Mouse (Mus musculus) intestine, embryonic 14.5 days (tissue): ENCODE results near the gene Iqschfp. TPM values are rescaled to one million over a fixed set of nuclear protein-coding genes. Genes with fewer than 3 reads are reported as not detected.

Experiments used
- ATAC-seq: fragments of 200-750 bp; cut with Nextera tagmentation; replicated peaks from 2 replicates; pipeline ENCODE4 v1.8.0; 2017; ENCODE audit warnings: low read depth, moderate number of reproducible peaks, moderate TSS enrichment, moderate library complexity; ENCODE audit not compliant: low FRiP score, low TSS enrichment
- DNase-seq: peaks from one replicate; pipeline ENCODE4 v3.0.0-alpha.2; 2018; ENCODE audit warnings: low spot score
- H3K27ac ChIP-seq: fragments of 300-500 bp; sonication (generic); 2 replicates; pipeline ENCODE4 v1.5.1; 2014; ENCODE audit warnings: low read depth, mild to moderate bottlenecking, control low read depth
- H3K27me3 ChIP-seq: fragments of 300-500 bp; sonication (generic); replicated peaks from 2 replicates; pipeline ENCODE4 v1.6.1; 2014; ENCODE audit warnings: low read length, control low read depth; ENCODE audit not compliant: control insufficient read depth, insufficient read depth
- H3K36me3 ChIP-seq: fragments of 300-500 bp; sonication (generic); 2 replicates; pipeline ENCODE4 v1.6.1; 2014; ENCODE audit warnings: low read length, control low read depth; ENCODE audit not compliant: control insufficient read depth, insufficient read depth
- H3K4me1 ChIP-seq: fragments of 300-500 bp; sonication (generic); replicated peaks from 2 replicates; pipeline ENCODE4 v1.6.1; 2014; ENCODE audit warnings: low read length, control low read depth, mixed read lengths; ENCODE audit not compliant: control insufficient read depth, insufficient read depth
- H3K4me2 ChIP-seq: fragments of 300-500 bp; sonication (generic); 2 replicates; pipeline ENCODE4 v1.6.1; 2014; ENCODE audit warnings: low read length
- H3K4me3 ChIP-seq: fragments of 300-500 bp; sonication (generic); 2 replicates; pipeline ENCODE4 v1.5.1; 2014; ENCODE audit warnings: low read depth, low read length, control low read depth, mixed read lengths
- H3K9ac ChIP-seq: fragments of 300-500 bp; sonication (generic); 2 replicates; pipeline ENCODE4 v1.6.1; 2014; ENCODE audit warnings: mild to moderate bottlenecking, low read length
- H3K9me3 ChIP-seq: fragments of 300-500 bp; sonication (generic); 2 replicates; pipeline ENCODE4 v1.6.1; 2016; ENCODE audit warnings: low read length, control low read depth; ENCODE audit not compliant: control insufficient read depth
- WGBS: fragments of 180-500 bp; shearing (Covaris S2); extraction: QIAGEN DNeasy Blood & Tissue Kit; methylation state at CpG from one replicate; pipeline ENCODE4 v1.1.7; 2014; 5-methylcytosine and 5-hydroxymethylcytosine counted together
- polyA plus RNA-seq: library from polyadenylated mRNA; unstranded; fragments of >200 nt; fragmentation: Nextera tagmentation; extraction: Ambion mirVana; gene quantifications from 2 replicates; pipeline ENCODE4 v1.2.1, GENCODE M21; 2014

Iqschfp gene
- polyA plus RNA-seq, 1 experiment from 2014 or later: not detected

- Histone ChIP-seq H3K9me3 (peaks cover 4% of the 10 kb centered on the region; the same call in 1 of the 2 replicates), H3K4me1 (peaks cover 7% of the 10 kb centered on the region; the same call in 1 of the 2 replicates), H3K27ac (no peak overlapping the region), H3K4me3 (no peak overlapping the region), H3K4me2 (no peak overlapping the region), H3K36me3 (no peaks in the 10 kb centered on the region), H3K9ac (no peak overlapping the region), H3K27me3 (no peaks in the 10 kb centered on the region)
- DNase-seq (no peak), ATAC-seq (no peak)
- 96% methylated on average over 4 of the region's 4 CpGs for WGBS
Measured at GRCm38 (mm10) chr3:68531908-68532307, 639.9 kb downstream of the Iqschfp start.

DNA sequence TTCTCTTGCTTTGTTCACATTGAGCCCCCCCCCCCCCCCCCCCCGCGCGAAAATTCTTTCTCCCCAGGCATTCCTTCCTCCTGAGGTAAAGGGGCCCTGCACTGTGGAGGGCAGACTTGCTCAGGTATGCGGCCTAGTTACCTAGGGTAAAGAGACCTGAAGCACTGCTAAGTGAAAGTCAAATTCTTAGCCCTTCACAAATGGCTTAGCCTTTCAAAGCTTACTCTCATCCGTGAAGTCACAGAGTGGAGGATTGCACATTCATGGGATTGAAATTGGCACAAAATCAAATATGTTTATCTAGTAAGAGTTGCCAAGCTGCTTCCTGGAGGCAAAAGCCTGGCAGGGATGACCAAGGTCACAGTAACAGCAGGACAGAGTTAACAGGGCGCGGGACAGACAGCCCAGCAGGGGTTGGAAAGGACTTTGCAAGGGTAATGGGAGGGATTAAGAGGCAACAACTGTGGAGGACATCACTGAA, 642.6 kb downstream of the Iqschfp start:
- H3K27ac ChIP-seq: no peak overlapping the region
- DNase-seq: no peak

GRCm38 (mm10) chr3:68535160-68535728, 643.2 kb downstream of the Iqschfp start:
- H3K9me3 ChIP-seq: peaks cover 7% of the 10 kb centered on the region; the same call in 1 of the 2 replicates
- H3K27me3 ChIP-seq: no peaks in the 10 kb centered on the region
- ATAC-seq (no peak), DNase-seq (no peak)
- no peak overlapping the region for H3K27ac ChIP-seq
- WGBS: 76% methylated on average over 7 of the region's 7 CpGs
- H3K9ac ChIP-seq: no peak overlapping the region
- H3K4me1 ChIP-seq: peaks cover 7% of the 10 kb centered on the region; the same call in 1 of the 2 replicates
- H3K36me3 ChIP-seq: no peaks in the 10 kb centered on the region
- no peak overlapping the region for H3K4me3 ChIP-seq
- no peak overlapping the region for H3K4me2 ChIP-seq

More for the DNA sequence above, 642.6 kb downstream of the Iqschfp start:
- no peak overlapping the region for H3K4me3 ChIP-seq
- no peak overlapping the region for H3K4me2 ChIP-seq
- H3K27me3 ChIP-seq: no peaks in the 10 kb centered on the region
- H3K9me3 ChIP-seq: peaks cover 7% of the 10 kb centered on the region; the same call in 1 of the 2 replicates
- no peaks in the 10 kb centered on the region for H3K36me3 ChIP-seq
- H3K9ac ChIP-seq: no peak overlapping the region
- 31% methylated on average over 5 of the region's 7 CpGs for whole genome bisulfite sequencing
- 0 out of 2 replicates have a peak, but pooled peaks have one; percentile 55 for ATAC-seq
- peaks cover 7% of the 10 kb centered on the region; the same call in 1 of the 2 replicates for H3K4me1 ChIP-seq

GRCm38 (mm10) chr3:68536071-68536470, 644.0 kb downstream of the Iqschfp start:
- ATAC-seq: no peak
- Histone ChIP-seq H3K27me3 (no peaks in the 10 kb centered on the region), H3K4me2 (no peak overlapping the region), H3K4me1 (peaks cover 7% of the 10 kb centered on the region; the same call in 1 of the 2 replicates), H3K4me3 (no peak overlapping the region), H3K27ac (no peak overlapping the region), H3K9ac (no peak overlapping the region), H3K36me3 (no peaks in the 10 kb centered on the region), H3K9me3 (peaks cover 7% of the 10 kb centered on the region; the same call in 1 of the 2 replicates)
- no peak for DNase-seq
- WGBS: 74% methylated on average over 3 of the region's 3 CpGs

GRCm38 (mm10) chr3:68541688-68542087, 649.7 kb downstream of the Iqschfp start:
- ATAC-seq (no peak), DNase-seq (no peak)
- no peaks in the 10 kb centered on the region for H3K36me3 ChIP-seq
- 0 out of 2 replicates have a peak, but pooled peaks cover 3% of the 10 kb centered on the region for H3K9me3 ChIP-seq
- 88% methylated on average over 8 of the region's 8 CpGs for WGBS
- no peaks in the 10 kb centered on the region for H3K27me3 ChIP-seq
- no peak overlapping the region for H3K4me2 ChIP-seq
- H3K4me1 ChIP-seq: no peaks in the 10 kb centered on the region
- no peak overlapping the region for H3K27ac ChIP-seq
- no peak overlapping the region for H3K4me3 ChIP-seq
- no peak overlapping the region for H3K9ac ChIP-seq

DNA sequence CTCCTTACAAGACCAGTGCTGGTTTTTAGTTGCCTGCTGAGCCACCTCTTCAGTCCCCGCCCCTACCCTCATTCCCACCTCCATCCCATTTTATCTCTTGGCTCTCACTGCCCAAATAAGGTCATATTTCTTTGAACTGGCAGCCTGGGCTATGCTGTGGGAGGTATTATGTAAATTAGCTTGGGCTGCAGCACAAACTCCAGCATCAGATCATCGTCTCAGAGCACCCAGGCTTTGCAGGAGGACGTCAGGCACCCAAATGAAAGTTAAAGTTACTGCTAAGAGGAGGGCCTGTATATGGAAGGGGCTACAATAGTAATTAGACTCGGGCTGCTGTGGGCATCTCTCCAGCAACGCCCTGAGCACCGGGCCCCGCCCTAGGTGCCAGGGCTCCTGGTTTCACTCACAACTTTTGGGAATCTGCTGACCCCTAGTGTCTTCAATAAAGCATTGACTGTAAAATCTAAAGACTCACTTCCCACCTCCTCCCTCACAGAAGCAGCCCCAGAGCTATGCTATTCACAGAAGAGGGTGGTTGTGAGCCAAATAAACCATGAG, 651.0 kb downstream of the Iqschfp start:
- no peak overlapping the region for H3K9ac ChIP-seq
- DNase-seq (peak; percentile 64), ATAC-seq (peak; percentile 58; the same call in 1 of the 2 replicates)
- H3K9me3 ChIP-seq: no peaks in the 10 kb centered on the region
- H3K4me3 ChIP-seq: no peak overlapping the region
- WGBS: 10% methylated on average over 7 of the region's 7 CpGs
- H3K4me2 ChIP-seq: peak overlapping the region; percentile 38
- no peaks in the 10 kb centered on the region for H3K4me1 ChIP-seq
- H3K27me3 ChIP-seq: no peaks in the 10 kb centered on the region
- no peaks in the 10 kb centered on the region for H3K36me3 ChIP-seq
- H3K27ac ChIP-seq: no peak overlapping the region

DNA sequence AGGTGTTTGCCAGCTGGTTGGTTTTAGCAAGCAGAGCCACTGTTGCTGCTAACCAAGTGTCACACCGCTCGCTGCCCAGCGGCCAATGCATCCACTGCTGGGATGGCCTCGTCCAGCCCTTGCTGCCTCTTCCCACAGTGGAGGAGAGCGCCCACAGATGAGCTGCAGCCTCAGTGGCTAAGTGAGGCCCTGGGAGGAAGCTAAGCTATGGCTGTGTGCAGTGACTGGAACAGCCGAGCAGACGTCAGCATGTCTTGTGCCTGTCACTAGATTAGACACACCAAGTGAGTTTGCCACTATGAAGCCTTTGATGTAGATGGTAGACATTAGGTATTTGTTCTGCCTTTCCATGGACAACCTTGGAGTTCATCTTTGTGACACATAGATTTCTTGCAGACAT, 652.8 kb downstream of the Iqschfp start:
- H3K4me2 ChIP-seq: no peak overlapping the region
- no peak overlapping the region for H3K9ac ChIP-seq
- ATAC-seq: no peak
- 82% methylated on average over 7 of the region's 7 CpGs for WGBS
- H3K4me3 ChIP-seq: no peak overlapping the region
- no peaks in the 10 kb centered on the region for H3K36me3 ChIP-seq
- H3K9me3 ChIP-seq: no peaks in the 10 kb centered on the region
- H3K27ac ChIP-seq: no peak overlapping the region
- no peaks in the 10 kb centered on the region for H3K27me3 ChIP-seq
- no peak for DNase-seq
- H3K4me1 ChIP-seq: no peaks in the 10 kb centered on the region

DNA sequence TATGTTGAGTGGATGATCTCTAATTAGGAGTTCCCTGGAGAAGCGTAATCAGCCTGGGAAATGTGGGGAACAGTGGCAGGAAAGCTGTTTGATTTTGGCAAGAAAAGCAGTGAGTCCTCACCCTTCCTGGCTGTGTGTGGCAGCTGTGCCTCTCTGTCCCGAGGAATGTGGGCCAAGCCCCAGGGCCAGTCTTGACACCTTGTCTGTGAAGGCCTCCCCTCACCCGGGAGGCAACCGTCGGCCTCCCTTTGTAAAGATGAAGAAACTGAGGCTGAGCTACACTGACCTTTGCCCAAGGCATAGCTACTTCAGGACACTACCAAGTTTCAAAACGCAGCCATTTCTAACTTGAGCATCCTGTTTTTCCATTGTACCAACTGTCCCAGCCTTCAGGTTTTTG, 653.9 kb downstream of the Iqschfp start:
- H3K9ac ChIP-seq: no peak overlapping the region
- no peaks in the 10 kb centered on the region for H3K36me3 ChIP-seq

More for the DNA sequence above, 653.9 kb downstream of the Iqschfp start:
- H3K4me3 ChIP-seq: no peak overlapping the region
- H3K4me1 ChIP-seq: no peaks in the 10 kb centered on the region
- no peak for ATAC-seq
- H3K4me2 ChIP-seq: no peak overlapping the region
- DNase-seq: no peak
- no peaks in the 10 kb centered on the region for H3K9me3 ChIP-seq
- H3K27ac ChIP-seq: no peak overlapping the region
- WGBS: 68% methylated on average over 6 of the region's 6 CpGs
- H3K27me3 ChIP-seq: no peaks in the 10 kb centered on the region
